Mouse (Mus musculus) neural tube, embryonic 14.5 days (tissue): ENCODE measurements around the gene Abcb6. TPM values are rescaled to one million over a fixed set of nuclear protein-coding genes. Genes with fewer than 3 reads are reported as not detected.

Experiments used
- ATAC-seq: fragments of 200-750 bp; cut with Nextera tagmentation; 2 replicates; pipeline ENCODE4 v1.8.0; 2017; ENCODE audit warnings: low read depth, mild to moderate bottlenecking, moderate TSS enrichment, moderate library complexity
- H3K27ac ChIP-seq: fragments of 300-500 bp; sonication (generic); 2 replicates; pipeline ENCODE4 v1.5.1; 2014; ENCODE audit warnings: low read depth, mild to moderate bottlenecking, control low read depth, low read length, moderate library complexity, mixed read lengths
- H3K27me3 ChIP-seq: fragments of 300-500 bp; sonication (generic); 2 replicates; pipeline ENCODE4 v1.6.1; 2014; ENCODE audit warnings: low read length; ENCODE audit not compliant: control insufficient read depth, insufficient read depth
- H3K36me3 ChIP-seq: fragments of 300-500 bp; sonication (generic); 2 replicates; pipeline ENCODE4 v1.6.1; 2014; ENCODE audit warnings: low read length, mixed read lengths; ENCODE audit not compliant: control insufficient read depth, insufficient read depth
- H3K4me1 ChIP-seq: fragments of 300-500 bp; sonication (generic); 2 replicates; pipeline ENCODE4 v1.6.1; 2014; ENCODE audit warnings: low read length; ENCODE audit not compliant: control insufficient read depth, insufficient read depth
- H3K4me2 ChIP-seq: fragments of 300-500 bp; sonication (generic); 2 replicates; pipeline ENCODE4 v1.6.1; 2014; ENCODE audit warnings: mild to moderate bottlenecking, low read depth, low read length, control low read depth
- H3K4me3 ChIP-seq: fragments of 300-500 bp; sonication (generic); 2 replicates; pipeline ENCODE4 v1.5.1; 2014; ENCODE audit warnings: low read depth, low read length, control low read depth, mixed read lengths
- H3K9ac ChIP-seq: fragments of 300-500 bp; sonication (generic); replicated peaks from 2 replicates; pipeline ENCODE4 v1.6.1; 2014; ENCODE audit warnings: low read depth, mild to moderate bottlenecking, control low read depth, low read length, mixed read lengths
- H3K9me3 ChIP-seq: fragments of 300-500 bp; sonication (generic); 2 replicates; pipeline ENCODE4 v1.6.1; 2016; ENCODE audit warnings: low read length; ENCODE audit not compliant: control insufficient read depth
- WGBS: fragments of 180-500 bp; shearing (Covaris S2); extraction: QIAGEN DNeasy Blood & Tissue Kit; methylation state at CpG from one replicate; pipeline ENCODE4 v1.1.7; 2014; 5-methylcytosine and 5-hydroxymethylcytosine counted together
- polyA plus RNA-seq: library from polyadenylated mRNA; unstranded; fragments of >200 nt; fragmentation: Nextera tagmentation; extraction: Ambion mirVana; gene quantifications from 2 replicates; pipeline ENCODE4 v1.2.1, GENCODE M21; 2014

Gene Abcb6
- polyA plus RNA-seq, 1 experiment from 2014 or later: 38.3 TPM

DNA sequence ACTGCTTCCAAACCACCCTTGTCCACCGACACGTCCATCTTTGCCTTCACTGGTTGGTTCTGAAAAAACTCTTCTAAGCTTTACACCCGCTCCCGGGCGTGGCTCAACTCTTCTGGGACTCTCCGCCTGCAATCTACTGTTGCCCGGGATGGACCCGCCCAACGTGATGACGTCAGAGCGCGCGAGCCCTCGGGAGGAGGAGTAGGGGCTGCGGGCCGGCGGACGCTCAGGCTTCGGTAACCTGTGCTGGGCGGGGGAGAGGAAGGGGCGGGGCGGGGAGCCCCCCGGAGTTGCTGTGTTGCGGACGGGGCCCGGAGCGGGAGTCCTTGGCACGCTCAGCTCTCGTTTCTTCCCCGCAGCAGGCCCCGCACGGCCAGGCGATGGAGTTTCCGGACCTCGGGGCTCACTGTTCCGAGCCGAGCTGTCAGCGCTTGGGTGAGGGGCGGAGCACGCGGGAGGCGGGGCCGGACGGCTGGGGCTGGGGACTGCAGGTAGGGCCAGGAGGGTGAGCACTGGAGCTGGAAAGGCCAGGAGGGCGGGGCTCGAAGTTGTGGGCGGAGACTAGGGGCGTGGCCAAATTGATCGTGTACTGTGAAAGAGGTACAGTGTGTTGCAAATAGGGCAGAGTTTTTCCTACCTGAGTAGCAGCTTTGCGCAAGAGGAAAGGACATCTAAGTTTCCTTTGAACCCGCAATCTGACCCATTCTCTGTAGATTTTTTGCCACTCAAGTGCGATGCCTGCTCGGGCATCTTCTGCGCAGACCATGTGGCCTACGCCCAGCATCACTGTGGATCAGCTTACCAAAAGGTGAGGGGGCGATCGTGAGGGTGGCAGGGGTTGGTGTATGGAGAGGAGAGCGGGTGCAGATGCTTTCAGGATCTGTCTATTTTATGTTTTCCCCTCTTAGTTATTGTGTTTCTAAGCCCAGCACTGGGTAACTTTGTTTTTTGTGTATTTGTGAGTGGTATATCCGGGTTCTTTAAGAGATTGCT lies 11.4 kb downstream of the Abcb6 start, which contains the start of gene Zfand2b:
Gene Zfand2b (plus strand): TSS at position 175 of the 993 bp plus-strand sequence.
- Histone ChIP-seq H3K9ac (peak within 1 kb of the TSS; percentile 58), H3K36me3 (peaks cover 20% of the 10 kb centered on the region), H3K27ac (peak within 1 kb of the TSS; percentile 81), H3K4me2 (peak within 1 kb of the TSS; percentile 59), H3K4me3 (peak within 1 kb of the TSS; percentile 67), H3K9me3 (no peaks in the 10 kb centered on the region), H3K4me1 (peaks cover 6% of the 10 kb centered on the region; the same call in 1 of the 2 replicates), H3K27me3 (no peaks in the 10 kb centered on the region)
- ATAC-seq: peak; percentile 97
- WGBS: 1% methylated on average over 57 of the region's 59 CpGs

DNA sequence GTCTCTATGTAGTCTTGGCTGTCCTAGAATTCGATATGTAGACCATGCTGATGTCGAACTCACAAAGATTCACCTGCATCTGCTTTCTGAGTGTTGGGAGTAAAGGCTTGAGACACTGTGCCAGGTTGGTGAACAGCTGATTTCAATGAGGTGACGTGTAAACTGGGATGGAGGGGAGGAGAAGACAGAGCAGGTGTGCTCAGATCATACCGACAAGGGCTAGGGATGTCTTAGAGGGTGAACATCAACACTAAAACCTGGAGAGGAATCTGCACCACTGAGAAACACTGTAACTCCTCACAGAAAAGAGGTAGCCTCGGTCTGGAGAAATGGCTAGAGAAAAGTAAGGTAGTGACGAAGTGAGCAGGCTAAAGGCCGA lies 12.1 kb downstream of the Abcb6 start:
- Histone ChIP-seq H3K4me3 (peak overlapping the region; percentile 67), H3K4me2 (peak overlapping the region; percentile 59), H3K9me3 (no peaks in the 10 kb centered on the region), H3K27me3 (no peaks in the 10 kb centered on the region), H3K27ac (no peak overlapping the region; the same call in 1 of the 2 replicates), H3K4me1 (peaks cover 6% of the 10 kb centered on the region; the same call in 1 of the 2 replicates), H3K9ac (peak overlapping the region; percentile 1; the same call in 1 of the 2 replicates), H3K36me3 (peaks cover 14% of the 10 kb centered on the region)
- peak; percentile 35; the same call in 1 of the 2 replicates for ATAC-seq
- WGBS: 11% methylated on average over 7 of the region's 7 CpGs

DNA sequence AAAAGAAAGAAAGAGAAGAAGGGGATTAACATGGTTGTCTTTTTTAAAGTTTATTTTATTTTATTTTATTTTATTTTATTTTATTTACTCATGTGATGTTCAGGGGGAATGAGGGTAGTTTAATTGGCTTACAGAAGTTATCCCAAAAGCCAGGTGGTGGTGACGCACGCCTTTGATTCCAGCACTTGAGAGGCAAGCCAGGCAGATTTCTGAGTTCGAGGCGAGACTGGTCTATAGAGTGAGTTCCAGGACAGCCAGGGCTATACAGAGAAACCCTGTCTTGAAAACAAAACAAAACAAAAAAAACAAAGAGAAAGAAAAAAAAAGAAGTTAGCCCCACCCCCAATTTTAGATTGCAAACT lies 20.0 kb downstream of the Abcb6 start:
- Histone ChIP-seq H3K4me2 (no peak overlapping the region), H3K27ac (no peak overlapping the region), H3K27me3 (no peaks in the 10 kb centered on the region), H3K9ac (no peak overlapping the region), H3K4me1 (no peaks in the 10 kb centered on the region), H3K9me3 (no peaks in the 10 kb centered on the region), H3K4me3 (no peak overlapping the region), H3K36me3 (no peaks in the 10 kb centered on the region)
- no peak for ATAC-seq
- 94% methylated on average over 4 of the region's 4 CpGs for WGBS

DNA sequence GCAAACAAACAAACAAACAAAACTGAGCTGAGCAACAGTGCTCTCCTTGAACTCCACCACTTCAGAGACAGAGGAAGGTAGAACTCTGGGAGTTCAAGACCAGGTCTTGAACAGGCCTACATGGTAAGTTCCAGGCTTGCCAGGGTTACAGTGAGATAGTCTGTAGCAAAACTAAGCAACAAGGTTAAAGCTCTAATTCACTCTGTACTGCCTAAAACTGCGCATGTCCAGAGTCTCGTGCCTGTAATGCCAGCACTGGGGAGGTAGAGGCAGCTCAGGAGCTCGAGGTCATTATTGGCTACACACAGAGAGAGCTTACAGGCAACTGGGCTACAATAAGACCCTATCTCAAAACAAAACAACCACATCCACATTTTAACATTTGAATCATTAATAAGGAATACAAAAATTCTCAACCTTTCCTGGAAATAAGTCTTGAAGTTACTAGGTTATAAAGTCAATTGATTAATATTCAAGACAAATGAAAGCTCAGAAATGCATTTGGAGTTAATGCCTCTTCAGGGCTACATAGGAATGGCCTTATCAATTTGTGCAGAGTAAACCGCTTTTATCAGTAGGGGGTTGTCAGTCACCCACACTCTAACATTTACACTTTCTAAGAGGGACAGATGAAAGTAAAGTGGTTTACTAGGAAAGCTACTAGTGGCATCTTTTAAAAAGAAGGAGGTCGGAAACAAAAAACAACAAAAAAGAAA lies 20.5 kb downstream of the Abcb6 start:
- Histone ChIP-seq H3K9me3 (no peaks in the 10 kb centered on the region), H3K27me3 (no peaks in the 10 kb centered on the region), H3K9ac (no peak overlapping the region), H3K4me3 (no peak overlapping the region), H3K4me1 (no peaks in the 10 kb centered on the region), H3K36me3 (no peaks in the 10 kb centered on the region), H3K27ac (no peak overlapping the region), H3K4me2 (no peak overlapping the region)
- no peak for ATAC-seq
- WGBS: 76% methylated on average over 5 of the region's 5 CpGs

DNA sequence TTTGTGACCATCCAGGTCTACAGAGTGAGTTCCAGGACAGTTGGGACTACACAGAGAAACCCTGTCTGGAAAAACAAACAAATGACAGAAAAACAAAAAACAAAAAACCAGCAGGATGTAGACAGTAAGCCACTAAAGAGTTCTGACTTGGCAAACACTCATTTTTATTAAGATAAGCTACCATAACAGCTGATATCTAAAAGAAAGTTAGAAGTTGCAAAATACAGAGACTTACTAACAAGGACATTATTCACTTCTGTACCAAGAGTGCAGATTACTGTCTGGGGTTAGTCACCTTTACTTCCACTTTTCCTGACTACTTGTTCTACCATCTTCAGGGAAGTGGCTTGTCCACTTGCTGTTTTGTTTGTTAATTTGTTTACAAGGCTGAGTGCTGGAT lies 21.2 kb downstream of the Abcb6 start:
- no peaks in the 10 kb centered on the region for H3K4me1 ChIP-seq
- no peak overlapping the region for H3K9ac ChIP-seq
- no peak for ATAC-seq
- no peak overlapping the region for H3K4me2 ChIP-seq
- no peak overlapping the region for H3K27ac ChIP-seq
- no peaks in the 10 kb centered on the region for H3K27me3 ChIP-seq
- no peaks in the 10 kb centered on the region for H3K36me3 ChIP-seq
- no peak overlapping the region for H3K4me3 ChIP-seq
- H3K9me3 ChIP-seq: no peaks in the 10 kb centered on the region

DNA sequence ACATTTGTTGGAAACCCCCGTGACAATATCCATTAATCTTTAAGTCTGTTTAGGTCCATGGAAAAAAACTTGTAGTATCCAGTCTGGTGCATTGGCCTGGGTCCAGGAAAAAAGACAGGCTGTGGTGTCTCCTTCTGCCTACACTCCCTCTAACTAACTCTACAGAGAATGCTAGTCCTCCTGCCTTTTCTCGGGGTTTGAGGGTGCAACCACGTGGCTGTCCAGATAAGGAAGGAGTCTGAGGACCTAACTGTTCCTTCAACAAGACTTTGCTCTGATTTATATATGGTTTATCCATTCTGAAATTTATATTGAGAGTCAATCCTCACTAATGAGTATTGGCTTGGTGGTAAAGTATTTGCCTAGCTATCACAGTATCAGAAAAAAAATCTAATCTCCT lies 24.4 kb downstream of the Abcb6 start:
- ATAC-seq: no peak
- Histone ChIP-seq H3K4me1 (no peaks in the 10 kb centered on the region), H3K27ac (no peak overlapping the region), H3K9ac (no peak overlapping the region), H3K4me2 (no peak overlapping the region), H3K27me3 (no peaks in the 10 kb centered on the region), H3K4me3 (no peak overlapping the region), H3K9me3 (no peaks in the 10 kb centered on the region), H3K36me3 (no peaks in the 10 kb centered on the region)
- WGBS: 76% methylated on average over 3 of the region's 3 CpGs

DNA sequence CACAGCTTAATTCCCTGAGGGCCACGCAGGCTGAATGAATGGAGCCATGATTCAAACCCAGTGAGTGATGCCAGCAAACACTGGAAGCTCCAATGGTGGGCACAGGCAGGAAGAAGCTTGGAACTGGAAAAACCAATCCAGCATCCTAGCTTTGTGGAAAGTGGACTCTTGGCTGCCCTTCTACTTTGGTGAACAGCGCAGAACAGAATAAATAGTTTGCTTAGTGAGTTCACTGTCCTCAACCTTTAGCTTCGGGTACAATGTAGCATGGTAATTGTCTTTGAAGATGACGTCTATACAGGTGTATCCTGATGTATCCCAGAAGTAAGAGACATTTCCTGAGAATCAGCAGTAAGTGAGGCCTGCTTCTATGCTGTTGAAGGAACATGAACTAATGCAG lies 31.5 kb downstream of the Abcb6 start:
- Histone ChIP-seq H3K9me3 (no peaks in the 10 kb centered on the region), H3K27me3 (no peaks in the 10 kb centered on the region), H3K36me3 (peaks cover 27% of the 10 kb centered on the region), H3K9ac (no peak overlapping the region), H3K27ac (no peak overlapping the region), H3K4me3 (no peak overlapping the region), H3K4me2 (no peak overlapping the region), H3K4me1 (peaks cover 5% of the 10 kb centered on the region)
- no peak for ATAC-seq
- WGBS: 89% methylated on average over 4 of the region's 4 CpGs

DNA sequence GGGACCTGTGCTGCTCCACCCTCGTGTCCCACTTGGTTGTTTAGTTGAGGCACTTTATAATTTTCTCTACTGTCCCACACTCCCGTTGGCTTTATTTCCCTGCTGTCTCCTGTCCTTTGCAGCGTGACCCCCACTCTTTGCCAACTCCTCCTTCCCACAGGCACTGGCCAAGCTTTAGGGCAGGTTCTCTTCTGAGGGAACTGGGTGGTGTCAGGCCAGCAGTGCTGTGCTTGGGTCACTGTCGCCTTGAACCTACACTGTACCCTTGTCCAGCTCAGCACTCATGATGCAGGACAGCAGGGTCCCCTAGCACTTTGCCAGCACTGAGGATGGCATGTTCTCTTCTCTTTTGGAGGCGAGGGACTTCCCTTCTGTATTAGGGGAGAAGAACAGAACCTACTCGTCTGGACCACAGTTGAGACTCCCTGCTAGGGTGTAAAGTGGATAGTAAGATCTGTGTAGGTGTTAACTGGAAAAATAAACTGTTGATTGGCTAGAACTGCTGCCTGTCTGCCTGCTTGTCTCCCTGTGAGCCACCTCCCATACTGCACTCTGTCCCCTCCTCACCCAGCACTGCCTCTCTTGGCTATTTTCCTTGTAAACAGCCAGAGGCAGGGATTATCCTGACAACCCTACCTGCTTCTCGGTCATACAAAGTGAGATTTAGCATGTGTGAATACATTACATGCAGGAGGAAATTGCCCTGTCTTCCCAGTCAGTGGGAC lies 32.6 kb downstream of the Abcb6 start:
- Histone ChIP-seq H3K4me1 (peaks cover 8% of the 10 kb centered on the region), H3K27ac (no peak overlapping the region), H3K9ac (no peak overlapping the region), H3K4me2 (no peak overlapping the region), H3K4me3 (no peak overlapping the region), H3K9me3 (no peaks in the 10 kb centered on the region), H3K27me3 (no peaks in the 10 kb centered on the region; the same call in 1 of the 2 replicates), H3K36me3 (peaks cover 27% of the 10 kb centered on the region)
- 90% methylated on average over 7 of the region's 7 CpGs for WGBS
- no peak for ATAC-seq
